Mouse (Mus musculus): ENCODE data around the gene Tnfaip6. TPM values are rescaled to one million over a fixed set of nuclear protein-coding genes. Genes with fewer than 3 reads are reported as not detected.

Gene Tnfaip6
- polyA plus RNA-seq, 1 experiment from 2014 or later = 6.2 TPM

DNA sequence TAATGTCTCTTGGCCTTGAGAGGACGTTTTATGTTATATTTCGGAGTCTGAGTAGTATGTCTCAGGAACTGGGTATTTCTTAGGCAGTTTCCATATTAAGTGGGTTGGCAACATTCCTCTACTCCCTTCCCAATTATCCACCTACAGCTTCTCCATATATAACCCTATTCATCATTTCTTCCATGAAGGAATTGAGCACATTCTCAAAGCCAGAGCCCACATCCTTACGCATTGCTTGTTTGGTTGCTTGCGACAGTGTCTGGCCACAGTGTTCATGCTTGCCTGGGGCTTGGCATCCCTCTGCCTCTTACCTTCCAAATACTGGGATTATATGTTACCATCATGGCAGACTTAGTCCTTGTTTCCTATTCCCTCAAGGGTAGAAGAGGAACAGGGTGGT, 3.2 kb upstream of the Tnfaip6 start:
- Histone ChIP-seq H3K4me2 (replicated peaks) (no peak overlapping the region), H3K36me3 (no peaks in the 10 kb centered on the region), H3K9ac (replicated peaks) (no peak overlapping the region), H3K4me1 (replicated peaks) (peaks cover 16% of the 10 kb centered on the region), H3K9me3 (no peaks in the 10 kb centered on the region; the same call in 1 of the 2 replicates), H3K27ac (no peak overlapping the region), H3K27me3 (no peaks in the 10 kb centered on the region; the same call in 1 of the 2 replicates), H3K4me3 (replicated peaks) (no peak overlapping the region)
- WGBS = 85% methylated on average over 4 of the region's 4 CpGs
- no peak for ATAC-seq

DNA sequence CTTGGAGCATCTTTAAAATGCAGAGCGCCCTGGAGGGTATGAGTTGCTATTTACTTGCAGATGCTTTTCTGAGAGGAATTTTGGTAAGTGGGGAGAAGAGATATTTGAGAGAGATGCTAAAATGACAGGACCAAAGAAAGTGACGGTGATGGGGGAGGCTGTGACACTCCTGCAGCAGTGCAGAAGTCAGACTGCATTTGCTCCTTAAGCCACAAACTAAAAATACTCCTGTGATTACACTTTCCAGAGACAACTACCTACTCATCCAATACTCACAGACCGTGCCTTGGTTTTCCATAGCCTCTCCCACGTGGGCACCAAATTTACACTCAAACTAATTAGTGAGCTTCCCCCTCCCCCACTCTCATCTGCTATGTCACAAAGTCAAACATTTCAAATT, 2.7 kb upstream of the Tnfaip6 start:
- ATAC-seq = no peak
- Histone ChIP-seq H3K4me2 (replicated peaks) (no peak overlapping the region), H3K27me3 (no peaks in the 10 kb centered on the region; the same call in 1 of the 2 replicates), H3K36me3 (no peaks in the 10 kb centered on the region), H3K9me3 (no peaks in the 10 kb centered on the region; the same call in 1 of the 2 replicates), H3K4me1 (replicated peaks) (peaks cover 16% of the 10 kb centered on the region), H3K4me3 (replicated peaks) (no peak overlapping the region), H3K27ac (no peak overlapping the region), H3K9ac (replicated peaks) (no peak overlapping the region)
- 72% methylated on average over 4 of the region's 4 CpGs for WGBS

DNA sequence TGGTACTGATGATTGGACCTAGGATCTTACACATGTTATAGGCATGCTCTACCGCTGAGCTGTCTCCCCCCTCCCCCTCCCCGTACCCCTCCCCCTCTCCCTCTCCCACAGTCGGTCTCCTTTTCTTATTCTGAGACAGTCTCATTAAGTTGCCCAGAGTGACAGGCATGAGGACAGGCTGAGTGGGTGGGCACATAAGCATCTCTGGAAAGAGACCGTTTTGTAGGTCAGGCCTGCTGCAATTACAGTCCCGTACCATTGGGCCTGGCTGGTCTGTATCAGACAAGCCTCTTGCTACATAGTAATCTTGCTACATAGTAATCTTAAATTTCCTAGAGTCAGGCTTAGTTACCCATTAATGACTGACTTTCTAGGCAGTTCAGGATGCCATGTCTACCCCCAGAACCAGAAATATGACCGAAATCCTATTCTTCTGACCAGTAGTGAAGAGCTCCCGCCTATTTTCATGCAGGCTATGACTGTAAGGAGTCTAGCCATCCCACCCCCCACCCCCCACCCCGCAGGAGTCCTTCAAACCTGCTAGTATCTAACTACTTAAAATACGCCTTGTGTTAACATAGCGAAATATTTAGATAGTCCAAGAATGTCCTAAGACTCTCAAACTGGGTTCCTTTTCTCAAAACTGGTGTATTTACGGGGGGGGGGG, 747 bp upstream of the Tnfaip6 start:
- Histone ChIP-seq H3K4me3 (replicated peaks) (no peak overlapping the region), H3K4me2 (replicated peaks) (peak overlapping the region; percentile 61), H3K36me3 (no peaks in the 10 kb centered on the region), H3K9me3 (no peaks in the 10 kb centered on the region; the same call in 1 of the 2 replicates), H3K27ac (no peak overlapping the region), H3K4me1 (replicated peaks) (peaks cover 16% of the 10 kb centered on the region), H3K27me3 (no peaks in the 10 kb centered on the region; the same call in 1 of the 2 replicates), H3K9ac (replicated peaks) (no peak overlapping the region)
- ATAC-seq = peak; percentile 83
- 35% methylated on average over 11 of the region's 11 CpGs for WGBS

DNA sequence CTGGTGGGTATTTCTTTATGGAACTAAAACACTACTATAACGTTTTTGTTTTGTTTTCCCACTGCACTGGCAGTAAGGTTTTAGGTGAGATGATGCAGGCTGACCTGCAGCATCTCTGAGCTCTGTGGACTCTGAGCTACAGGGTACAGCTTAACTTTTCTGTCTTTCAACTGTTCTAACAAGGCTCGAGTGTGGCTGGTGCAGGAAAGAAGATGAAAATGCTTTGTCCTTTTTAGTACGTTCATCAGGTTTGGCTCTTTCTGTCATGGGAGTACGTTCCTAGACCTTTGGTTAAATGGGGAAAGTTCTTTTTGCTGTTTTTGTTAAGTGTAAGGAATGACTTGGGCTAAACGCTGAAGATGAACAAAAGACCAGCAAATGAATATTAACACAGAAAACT, 749 bp downstream of the Tnfaip6 start:
- Histone ChIP-seq H3K9me3 (no peaks in the 10 kb centered on the region), H3K4me3 (replicated peaks) (peak overlapping the region; percentile 41), H3K9ac (replicated peaks) (no peak overlapping the region; the same call in 1 of the 2 replicates), H3K36me3 (no peaks in the 10 kb centered on the region), H3K4me1 (replicated peaks) (peaks cover 16% of the 10 kb centered on the region), H3K27ac (no peak overlapping the region), H3K4me2 (replicated peaks) (peak overlapping the region; percentile 61), H3K27me3 (no peaks in the 10 kb centered on the region; the same call in 1 of the 2 replicates)
- 29% methylated on average over 5 of the region's 5 CpGs for WGBS
- ATAC-seq = no peak

DNA sequence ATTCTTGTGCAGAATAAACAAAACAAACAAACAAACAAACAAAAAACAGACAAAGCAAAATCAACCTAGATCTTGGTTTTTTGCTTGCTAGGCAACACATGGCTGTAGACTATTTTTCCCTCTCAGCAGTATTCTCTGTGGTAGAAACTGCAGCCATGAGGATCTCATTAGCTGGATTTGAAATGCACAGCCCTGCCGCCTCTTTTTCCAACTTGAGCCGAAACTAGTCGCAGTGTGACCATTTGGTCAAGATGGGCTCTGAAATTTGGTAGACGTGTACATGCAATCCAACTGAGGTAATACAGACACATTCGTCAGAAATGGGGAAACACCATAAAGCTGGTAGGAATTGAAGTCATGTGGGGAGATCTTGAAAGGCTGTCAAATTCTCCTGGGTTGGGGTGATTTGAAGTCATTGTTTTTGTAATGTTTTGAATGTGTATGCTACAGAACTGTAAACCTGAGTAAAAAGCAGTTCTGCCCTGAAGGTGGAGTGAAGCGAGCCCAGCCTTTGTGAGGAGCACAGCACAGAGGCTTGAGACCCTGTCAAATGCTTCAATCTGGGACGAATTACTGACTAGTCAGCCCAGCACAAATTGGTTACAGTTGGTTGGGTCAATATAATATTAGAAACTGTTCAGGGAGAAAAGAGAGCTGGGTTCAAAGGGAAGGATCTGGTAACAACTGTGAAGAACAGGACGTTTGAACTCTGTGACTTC, 1.4 kb downstream of the Tnfaip6 start:
- H3K4me2 ChIP-seq (replicated peaks) = peak overlapping the region; percentile 61
- no peaks in the 10 kb centered on the region for H3K36me3 ChIP-seq
- ATAC-seq = no peak
- H3K9ac ChIP-seq (replicated peaks) = no peak overlapping the region
- H3K4me1 ChIP-seq (replicated peaks) = peaks cover 16% of the 10 kb centered on the region
- no peaks in the 10 kb centered on the region for H3K9me3 ChIP-seq
- H3K27ac ChIP-seq = no peak overlapping the region
- H3K4me3 ChIP-seq (replicated peaks) = 0 out of 2 replicates have a peak overlapping the region, but pooled peaks have one; percentile 7
- 31% methylated on average over 8 of the region's 8 CpGs for WGBS
- H3K27me3 ChIP-seq = no peaks in the 10 kb centered on the region; the same call in 1 of the 2 replicates

DNA sequence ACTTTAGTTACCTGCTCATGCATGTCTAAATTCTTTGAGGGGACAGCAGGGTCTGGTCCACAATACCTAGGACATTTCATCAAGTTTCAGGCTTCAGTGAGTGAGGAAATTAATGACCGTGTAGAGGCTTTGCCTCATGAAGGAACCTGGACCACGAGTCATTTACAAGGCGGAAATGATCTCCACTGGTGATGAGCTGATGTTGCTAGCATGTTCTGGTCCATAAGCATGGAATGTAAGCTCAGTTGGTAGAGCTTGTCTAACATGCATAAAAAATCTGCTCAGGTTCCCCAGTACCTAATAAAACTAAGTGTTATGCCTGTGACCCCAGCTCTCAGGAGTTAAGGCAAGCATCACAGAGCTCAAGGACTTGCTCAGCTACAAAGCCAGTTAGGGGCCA, 4.3 kb downstream of the Tnfaip6 start:
- H3K27ac ChIP-seq = no peak overlapping the region
- no peak overlapping the region for H3K4me2 ChIP-seq (replicated peaks)
- H3K9me3 ChIP-seq = no peaks in the 10 kb centered on the region
- WGBS = 79% methylated on average over 3 of the region's 3 CpGs
- H3K27me3 ChIP-seq = no peaks in the 10 kb centered on the region
- no peak for ATAC-seq
- peaks cover 14% of the 10 kb centered on the region for H3K4me1 ChIP-seq (replicated peaks)
- H3K9ac ChIP-seq (replicated peaks) = no peak overlapping the region
- H3K36me3 ChIP-seq = no peaks in the 10 kb centered on the region
- H3K4me3 ChIP-seq (replicated peaks) = no peak overlapping the region

DNA sequence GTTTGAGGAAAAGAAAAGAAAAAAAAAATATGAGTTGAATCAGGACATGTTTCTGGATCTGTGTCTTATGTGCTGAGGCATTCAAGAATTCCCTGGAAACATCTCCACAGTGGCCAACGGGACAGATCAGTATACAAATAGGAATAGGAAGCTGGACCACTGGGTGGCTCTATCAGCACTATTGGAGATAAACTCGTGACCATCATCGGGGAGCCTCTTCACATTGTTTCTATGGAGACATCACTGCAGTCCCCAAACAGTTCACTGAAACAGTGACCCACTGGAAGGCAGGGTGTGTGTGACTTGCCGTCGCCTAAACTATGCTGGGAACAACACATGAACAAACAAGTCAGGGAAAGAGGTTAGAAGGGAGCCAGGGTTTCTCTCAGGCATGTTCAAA, 4.9 kb downstream of the Tnfaip6 start:
- no peak overlapping the region for H3K4me3 ChIP-seq (replicated peaks)
- no peak overlapping the region for H3K9ac ChIP-seq (replicated peaks)
- WGBS = 69% methylated on average over 5 of the region's 5 CpGs
- no peak overlapping the region for H3K27ac ChIP-seq
- peaks cover 9% of the 10 kb centered on the region for H3K4me1 ChIP-seq (replicated peaks)
- H3K36me3 ChIP-seq = 0 out of 2 replicates have a peak, but pooled peaks cover 3% of the 10 kb centered on the region
- H3K27me3 ChIP-seq = no peaks in the 10 kb centered on the region
- H3K9me3 ChIP-seq = no peaks in the 10 kb centered on the region
- ATAC-seq = no peak
- H3K4me2 ChIP-seq (replicated peaks) = no peak overlapping the region

DNA sequence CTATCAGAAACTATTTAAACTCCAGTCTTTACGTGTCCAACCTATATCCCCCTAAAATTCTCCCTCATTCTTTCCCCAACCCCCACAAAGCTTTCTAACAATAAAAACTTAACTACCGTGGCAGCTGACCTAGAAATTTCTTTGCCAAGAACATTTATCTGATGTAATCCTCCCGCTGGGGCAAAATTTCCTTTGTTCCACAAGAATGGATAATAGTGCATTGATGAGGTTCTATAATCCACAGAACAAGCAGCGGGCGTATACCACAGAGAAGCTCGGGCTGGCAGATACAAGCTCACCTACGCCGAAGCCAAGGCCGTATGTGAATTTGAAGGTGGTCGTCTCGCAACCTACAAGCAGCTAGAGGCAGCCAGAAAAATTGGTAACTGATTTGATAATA, 5.7 kb downstream of the Tnfaip6 start:
- Histone ChIP-seq H3K9me3 (no peaks in the 10 kb centered on the region), H3K9ac (replicated peaks) (no peak overlapping the region), H3K27ac (no peak overlapping the region), H3K27me3 (no peaks in the 10 kb centered on the region), H3K36me3 (0 out of 2 replicates have a peak, but pooled peaks cover 6% of the 10 kb centered on the region), H3K4me3 (replicated peaks) (no peak overlapping the region), H3K4me1 (replicated peaks) (peaks cover 5% of the 10 kb centered on the region; the same call in 1 of the 2 replicates), H3K4me2 (replicated peaks) (no peak overlapping the region)
- no peak for ATAC-seq
- 67% methylated on average over 11 of the region's 11 CpGs for WGBS

DNA sequence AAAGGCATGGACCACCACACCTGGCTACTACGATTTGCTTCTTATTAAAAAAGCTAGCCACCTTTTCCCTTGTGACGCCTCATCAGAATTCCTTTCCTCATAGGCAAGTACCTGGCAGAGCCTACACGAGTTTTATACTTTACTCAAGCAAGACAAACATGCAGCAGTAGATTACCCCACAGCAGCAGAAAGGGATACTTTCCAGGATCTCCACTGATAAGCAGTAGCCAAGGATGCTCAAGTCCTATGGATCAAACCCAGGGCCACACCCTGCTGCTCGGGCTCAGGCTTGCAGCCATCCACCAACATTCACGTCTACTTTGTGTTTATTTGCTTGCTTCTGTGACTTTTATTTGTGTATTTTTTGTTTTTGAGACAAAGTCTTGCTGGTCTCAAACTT, 8.2 kb downstream of the Tnfaip6 start:
- H3K27me3 ChIP-seq = no peaks in the 10 kb centered on the region
- H3K4me2 ChIP-seq (replicated peaks) = no peak overlapping the region

DNA sequence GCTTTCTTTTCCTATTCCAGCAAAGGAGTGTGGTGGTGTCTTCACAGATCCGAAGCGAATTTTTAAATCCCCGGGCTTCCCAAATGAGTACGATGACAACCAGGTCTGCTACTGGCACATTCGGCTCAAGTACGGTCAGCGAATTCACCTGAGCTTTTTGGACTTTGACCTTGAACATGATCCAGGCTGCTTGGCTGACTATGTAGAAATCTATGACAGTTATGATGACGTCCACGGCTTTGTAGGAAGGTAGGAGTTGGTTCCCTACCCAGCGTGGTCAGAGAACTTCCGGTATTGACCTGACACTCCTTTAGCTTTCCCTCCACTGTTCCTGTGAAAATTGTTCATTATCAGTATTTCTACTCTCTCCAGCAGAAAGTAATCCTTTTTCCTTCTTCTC, 13.0 kb downstream of the Tnfaip6 start:
- Histone ChIP-seq H3K36me3 (0 out of 2 replicates have a peak, but pooled peaks cover 6% of the 10 kb centered on the region), H3K9me3 (no peaks in the 10 kb centered on the region), H3K27ac (no peak overlapping the region), H3K4me2 (replicated peaks) (no peak overlapping the region), H3K9ac (replicated peaks) (no peak overlapping the region), H3K4me1 (replicated peaks) (no peaks in the 10 kb centered on the region), H3K27me3 (no peaks in the 10 kb centered on the region), H3K4me3 (replicated peaks) (no peak overlapping the region)
- ATAC-seq = no peak
- WGBS = 95% methylated on average over 11 of the region's 11 CpGs

More for the DNA sequence above, 8.2 kb downstream of the Tnfaip6 start:
- Histone ChIP-seq H3K4me3 (replicated peaks) (no peak overlapping the region), H3K9ac (replicated peaks) (no peak overlapping the region), H3K9me3 (no peaks in the 10 kb centered on the region), H3K27ac (no peak overlapping the region), H3K4me1 (replicated peaks) (no peaks in the 10 kb centered on the region; the same call in 1 of the 2 replicates), H3K36me3 (0 out of 2 replicates have a peak, but pooled peaks cover 6% of the 10 kb centered on the region)
- 89% methylated on average over 5 of the region's 5 CpGs for WGBS
- ATAC-seq = no peak

DNA sequence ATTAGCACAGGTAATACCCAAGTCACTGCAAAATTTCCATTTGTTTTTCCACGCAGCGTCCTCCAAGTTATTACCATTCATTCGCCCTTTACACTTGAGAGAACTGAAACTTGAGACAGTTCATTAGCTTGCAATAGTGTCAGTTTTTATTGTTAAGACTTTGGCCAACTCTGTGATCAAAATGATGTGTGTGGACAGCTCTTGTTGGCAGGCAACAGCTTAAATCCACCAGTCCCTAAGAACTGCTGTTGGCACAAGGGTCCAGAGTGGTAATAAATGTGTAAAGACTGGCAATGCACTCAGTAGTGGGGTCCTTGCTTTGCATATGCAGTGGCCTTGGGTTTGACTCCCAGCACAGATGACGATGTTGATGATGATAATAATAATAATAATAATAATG, 14.5 kb downstream of the Tnfaip6 start:
- no peak overlapping the region for H3K4me2 ChIP-seq (replicated peaks)
- no peaks in the 10 kb centered on the region for H3K9me3 ChIP-seq
- no peak overlapping the region for H3K9ac ChIP-seq (replicated peaks)
- WGBS = 74% methylated on average over 4 of the region's 4 CpGs
- ATAC-seq = no peak
- 0 out of 2 replicates have a peak, but pooled peaks cover 5% of the 10 kb centered on the region for H3K36me3 ChIP-seq
- H3K4me3 ChIP-seq (replicated peaks) = no peak overlapping the region
- no peaks in the 10 kb centered on the region for H3K27me3 ChIP-seq
- H3K4me1 ChIP-seq (replicated peaks) = no peaks in the 10 kb centered on the region
- no peak overlapping the region for H3K27ac ChIP-seq

DNA sequence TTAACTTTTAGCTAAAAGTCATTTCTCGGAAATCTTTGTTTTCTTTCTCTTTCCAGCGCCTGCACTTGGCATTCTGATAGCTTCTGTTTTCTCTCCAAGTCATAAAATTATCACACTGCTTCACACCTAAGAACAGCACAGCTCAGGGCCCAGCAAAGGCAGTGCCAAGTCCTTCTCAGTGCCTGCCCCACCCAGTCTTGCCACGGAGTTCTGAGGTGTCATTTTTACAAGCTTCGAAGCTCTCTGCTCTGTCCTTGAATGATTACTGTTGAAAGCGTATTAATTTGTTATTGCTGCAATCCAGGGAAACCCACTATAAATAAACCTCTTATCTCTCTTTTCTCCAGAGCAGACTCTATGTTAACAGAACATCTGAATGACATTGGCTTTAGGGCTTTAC, 15.7 kb downstream of the Tnfaip6 start:
- Histone ChIP-seq H3K36me3 (no peaks in the 10 kb centered on the region), H3K27me3 (no peaks in the 10 kb centered on the region), H3K4me1 (replicated peaks) (no peaks in the 10 kb centered on the region), H3K9ac (replicated peaks) (no peak overlapping the region), H3K9me3 (no peaks in the 10 kb centered on the region), H3K4me3 (replicated peaks) (no peak overlapping the region), H3K27ac (no peak overlapping the region), H3K4me2 (replicated peaks) (no peak overlapping the region)
- no peak for ATAC-seq
- WGBS = 65% methylated on average over 5 of the region's 5 CpGs
